Mouse (Mus musculus) lung, embryonic 15.5 days (tissue): ENCODE measurements at regions not wholly inside any gene's neighbourhood (a gene's known extent, or its start where the extent isn't known, plus 50 kb on each side); places are given as distances from the start of the nearest gene placed in this dataset.

Experiments
- ATAC-seq: fragments of 200-750 bp; cut with Nextera tagmentation; 2 replicates; pipeline ENCODE4 v1.8.0; 2017; ENCODE audit warnings: moderate number of reproducible peaks, borderline replicate concordance; ENCODE audit not compliant: low FRiP score, low TSS enrichment; ENCODE audit errors: extremely low read depth
- H3K27ac ChIP-seq: fragments of 300-500 bp; sonication (generic); 2 replicates; pipeline ENCODE4 v1.5.1; 2015; ENCODE audit warnings: moderate library complexity, mild to moderate bottlenecking, inconsistent platforms
- H3K27me3 ChIP-seq: fragments of 300-500 bp; sonication (generic); 2 replicates; pipeline ENCODE4 v1.6.1; 2015; ENCODE audit warnings: inconsistent platforms
- H3K36me3 ChIP-seq: fragments of 300-500 bp; sonication (generic); 2 replicates; pipeline ENCODE4 v1.6.1; 2015; ENCODE audit warnings: inconsistent platforms
- H3K4me1 ChIP-seq: fragments of 300-500 bp; sonication (generic); 2 replicates; pipeline ENCODE4 v1.6.1; 2015; ENCODE audit warnings: inconsistent platforms
- H3K4me2 ChIP-seq: fragments of 300-500 bp; sonication (generic); 2 replicates; pipeline ENCODE4 v1.6.1; 2015; ENCODE audit warnings: inconsistent platforms, mild to moderate bottlenecking, moderate library complexity
- H3K4me3 ChIP-seq: fragments of 300-500 bp; sonication (generic); 2 replicates; pipeline ENCODE4 v1.5.1; 2015; ENCODE audit warnings: mild to moderate bottlenecking, inconsistent platforms
- H3K9ac ChIP-seq: fragments of 300-500 bp; sonication (generic); 2 replicates; pipeline ENCODE4 v1.6.1; 2015; ENCODE audit warnings: inconsistent platforms
- H3K9me3 ChIP-seq: fragments of 300-500 bp; sonication (generic); 2 replicates; pipeline ENCODE4 v1.6.1; 2016; ENCODE audit warnings: inconsistent platforms
- WGBS: fragments of 180-500 bp; shearing (Covaris S2); methylation state at CpG from one replicate; pipeline ENCODE4 v1.1.7; 2015; 5-methylcytosine and 5-hydroxymethylcytosine counted together

DNA sequence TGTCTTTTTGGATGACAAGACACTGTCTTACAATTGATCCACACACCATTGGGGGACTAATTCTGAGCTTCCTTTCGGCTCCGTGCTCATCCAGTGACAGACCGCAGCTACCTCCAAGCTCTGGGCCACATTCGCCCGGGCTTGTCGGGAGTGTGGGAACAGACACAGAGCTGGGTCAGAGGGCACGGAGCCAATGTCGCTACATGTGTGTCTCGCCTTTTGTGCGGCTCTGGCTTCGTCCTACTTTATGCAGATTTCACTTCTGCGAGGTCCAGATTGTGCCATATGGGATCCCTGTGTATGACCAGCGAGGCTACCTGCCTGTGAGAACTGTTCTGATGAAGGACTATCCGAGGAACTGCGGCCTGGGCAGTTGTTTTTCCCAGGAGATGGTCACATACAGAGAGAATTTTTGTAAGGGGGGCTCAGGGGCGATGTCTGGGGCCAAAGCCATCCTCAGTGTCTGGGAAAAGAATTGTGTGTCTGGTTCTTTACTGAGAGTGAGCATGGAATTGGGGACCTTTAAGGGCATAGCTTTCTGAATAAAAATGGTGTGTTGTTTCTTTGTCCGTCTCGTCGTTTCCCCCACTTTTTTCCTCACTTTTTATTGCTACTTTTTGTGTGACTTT, 182.6 kb downstream of the Tmem161b start:
- Histone ChIP-seq H3K4me1 (no peaks in the 10 kb centered on the region), H3K9ac (no peak overlapping the region), H3K27ac (no peak overlapping the region), H3K27me3 (no peaks in the 10 kb centered on the region), H3K4me3 (no peak overlapping the region), H3K4me2 (no peak overlapping the region), H3K9me3 (no peaks in the 10 kb centered on the region), H3K36me3 (no peaks in the 10 kb centered on the region)
- ATAC-seq, result no peak
- WGBS, result 67% methylated on average over 19 of the region's 19 CpGs

DNA sequence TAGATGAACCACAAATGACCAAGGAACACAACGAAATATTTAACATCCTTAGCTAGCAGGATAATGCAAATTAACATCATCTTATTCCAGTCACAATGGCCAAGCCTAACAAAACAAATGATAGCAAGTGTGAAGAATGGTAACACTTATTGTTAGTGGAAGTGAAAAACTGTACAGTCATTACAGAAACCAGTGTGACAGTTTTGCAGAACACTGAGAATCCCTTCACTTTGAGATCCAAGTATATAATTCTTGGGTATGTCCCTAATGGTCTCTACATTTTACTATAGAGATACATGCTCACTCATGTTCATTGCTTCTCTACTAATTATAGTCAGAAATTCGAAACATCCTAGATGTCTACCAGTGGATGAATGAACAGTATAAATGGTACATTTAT, 212.3 kb downstream of the Tmem161b start:
- no peaks in the 10 kb centered on the region for H3K36me3 ChIP-seq
- no peak overlapping the region for H3K4me2 ChIP-seq
- WGBS, result 72% methylated on average over 2 of the region's 2 CpGs
- no peaks in the 10 kb centered on the region for H3K9me3 ChIP-seq
- no peak overlapping the region for H3K4me3 ChIP-seq
- ATAC-seq, result no peak
- H3K9ac ChIP-seq, result no peak overlapping the region
- no peaks in the 10 kb centered on the region for H3K4me1 ChIP-seq
- no peaks in the 10 kb centered on the region for H3K27me3 ChIP-seq
- no peak overlapping the region for H3K27ac ChIP-seq

GRCm38 (mm10) chr13:84437586-84438443, 215.7 kb downstream of the Tmem161b start:
- Histone ChIP-seq H3K27me3 (no peaks in the 10 kb centered on the region), H3K9me3 (no peaks in the 10 kb centered on the region), H3K27ac (no peak overlapping the region), H3K9ac (no peak overlapping the region), H3K4me2 (no peak overlapping the region), H3K36me3 (no peaks in the 10 kb centered on the region), H3K4me1 (no peaks in the 10 kb centered on the region), H3K4me3 (no peak overlapping the region)
- ATAC-seq, result no peak
- WGBS, result 57% methylated on average over 5 of the region's 5 CpGs

- no peaks in the 10 kb centered on the region for H3K36me3 ChIP-seq
- H3K27me3 ChIP-seq, result no peaks in the 10 kb centered on the region
- H3K4me3 ChIP-seq, result no peak overlapping the region
- 72% methylated on average over 2 of the region's 2 CpGs for WGBS
- no peak overlapping the region for H3K27ac ChIP-seq
- no peaks in the 10 kb centered on the region for H3K9me3 ChIP-seq
- H3K4me2 ChIP-seq, result no peak overlapping the region
- no peak overlapping the region for H3K9ac ChIP-seq
- no peak for ATAC-seq
- no peaks in the 10 kb centered on the region for H3K4me1 ChIP-seq
These were observed 216.3 kb downstream of the Tmem161b start for GRCm38 (mm10) chr13:84438444-84438766.

- H3K4me3 ChIP-seq, result no peak overlapping the region
These were observed 226.4 kb downstream of the Tmem161b start for GRCm38 (mm10) chr13:84448514-84448913.

DNA sequence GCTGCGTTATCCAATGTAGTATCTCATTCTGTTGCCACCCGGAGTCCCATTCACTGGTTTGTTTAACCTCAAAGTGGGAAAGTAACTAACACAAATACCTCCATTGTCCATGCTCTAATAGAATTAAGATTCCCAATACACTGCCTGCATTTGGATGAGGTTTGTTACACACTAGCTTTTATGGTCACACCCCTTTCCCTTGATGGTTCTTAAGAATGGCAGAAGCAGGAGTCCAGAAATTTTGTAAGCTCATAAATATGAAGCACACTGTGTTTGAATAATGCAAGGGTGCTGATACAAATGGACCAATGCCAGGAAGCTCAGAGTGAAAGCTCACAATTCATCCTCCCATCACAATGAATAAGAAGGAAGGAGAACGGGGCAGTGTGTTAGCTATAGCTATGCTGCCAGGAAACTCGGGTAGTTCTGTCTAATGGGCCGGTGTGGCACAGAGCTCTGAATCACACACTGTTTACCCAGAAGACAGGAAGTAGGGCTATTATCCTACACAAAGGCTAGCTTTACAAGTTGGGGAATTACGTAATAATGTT, 227.0 kb downstream of the Tmem161b start:
- H3K4me3 ChIP-seq, result no peak overlapping the region
- no peaks in the 10 kb centered on the region for H3K27me3 ChIP-seq
- H3K36me3 ChIP-seq, result no peaks in the 10 kb centered on the region
- no peak overlapping the region for H3K9ac ChIP-seq
- 70% methylated on average over 6 of the region's 6 CpGs for WGBS
- H3K4me2 ChIP-seq, result no peak overlapping the region
- no peak overlapping the region for H3K27ac ChIP-seq
- H3K4me1 ChIP-seq, result no peaks in the 10 kb centered on the region
- H3K9me3 ChIP-seq, result no peaks in the 10 kb centered on the region
- ATAC-seq, result peak; percentile 31; the same call in 1 of the 2 replicates

More at GRCm38 (mm10) chr13:84448514-84448913, 226.4 kb downstream of the Tmem161b start:
- H3K9ac ChIP-seq, result no peak overlapping the region
- 89% methylated on average over 2 of the region's 2 CpGs for WGBS
- ATAC-seq, result no peak
- no peak overlapping the region for H3K4me2 ChIP-seq
- no peak overlapping the region for H3K27ac ChIP-seq
- H3K9me3 ChIP-seq, result no peaks in the 10 kb centered on the region
- H3K4me1 ChIP-seq, result no peaks in the 10 kb centered on the region
- H3K27me3 ChIP-seq, result no peaks in the 10 kb centered on the region
- H3K36me3 ChIP-seq, result no peaks in the 10 kb centered on the region
